Mouse (Mus musculus): ENCODE data around the gene Glud1.
"Not testable (repeated sequence)": the region's sequence is repeated elsewhere in the genome, so short reads cannot be mapped to it uniquely, and the experiment has no call there.

Gene Glud1

DNA sequence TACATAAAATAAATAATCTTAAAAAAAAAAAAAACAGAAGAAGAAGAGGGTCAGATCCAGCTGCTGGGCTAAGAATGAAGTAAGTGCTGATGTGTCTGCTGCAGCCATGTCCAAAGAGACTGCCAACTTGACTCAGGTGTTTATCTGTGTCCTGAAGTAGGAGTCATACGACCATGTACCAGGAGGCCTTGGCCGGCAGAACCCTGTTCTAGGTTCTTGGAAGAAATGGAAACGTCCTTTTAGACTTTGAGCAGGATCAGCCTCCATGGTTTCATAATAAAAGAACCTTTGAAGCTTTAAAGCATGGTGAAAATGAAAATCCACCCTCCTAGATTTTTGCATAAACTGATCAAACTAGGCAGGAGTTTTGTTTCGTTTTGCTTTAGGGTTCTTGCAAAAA, 43.9 kb downstream of the Glud1 start:
- DNase-seq (ENCODE audit: low spot score): no peak

DNA sequence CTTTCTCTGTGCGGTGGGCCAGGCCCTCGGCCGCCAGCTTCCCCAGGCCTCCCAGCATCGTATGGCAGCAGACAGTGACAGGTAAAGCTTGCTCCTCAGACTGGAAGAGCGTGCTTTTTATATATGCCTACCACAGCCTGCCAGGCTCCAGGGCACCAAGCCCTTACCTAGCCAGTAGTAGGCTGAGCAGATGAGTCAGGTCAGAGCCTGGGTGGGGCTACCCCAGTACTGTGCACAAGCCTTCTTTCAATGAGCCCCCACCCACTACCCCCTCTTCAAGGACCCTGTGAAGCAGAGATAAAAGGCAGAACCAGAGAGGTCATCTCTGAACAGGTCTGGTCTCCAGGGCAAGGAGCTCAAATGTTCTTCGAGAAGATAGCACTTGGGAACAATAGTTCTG, 44.8 kb downstream of the Glud1 start, which contains the start of gene Fam25c:
Gene Fam25c (minus strand): TSS at position 133 of the 400 bp plus-strand sequence.
- DNase-seq (ENCODE audit: low spot score): no peak

DNA sequence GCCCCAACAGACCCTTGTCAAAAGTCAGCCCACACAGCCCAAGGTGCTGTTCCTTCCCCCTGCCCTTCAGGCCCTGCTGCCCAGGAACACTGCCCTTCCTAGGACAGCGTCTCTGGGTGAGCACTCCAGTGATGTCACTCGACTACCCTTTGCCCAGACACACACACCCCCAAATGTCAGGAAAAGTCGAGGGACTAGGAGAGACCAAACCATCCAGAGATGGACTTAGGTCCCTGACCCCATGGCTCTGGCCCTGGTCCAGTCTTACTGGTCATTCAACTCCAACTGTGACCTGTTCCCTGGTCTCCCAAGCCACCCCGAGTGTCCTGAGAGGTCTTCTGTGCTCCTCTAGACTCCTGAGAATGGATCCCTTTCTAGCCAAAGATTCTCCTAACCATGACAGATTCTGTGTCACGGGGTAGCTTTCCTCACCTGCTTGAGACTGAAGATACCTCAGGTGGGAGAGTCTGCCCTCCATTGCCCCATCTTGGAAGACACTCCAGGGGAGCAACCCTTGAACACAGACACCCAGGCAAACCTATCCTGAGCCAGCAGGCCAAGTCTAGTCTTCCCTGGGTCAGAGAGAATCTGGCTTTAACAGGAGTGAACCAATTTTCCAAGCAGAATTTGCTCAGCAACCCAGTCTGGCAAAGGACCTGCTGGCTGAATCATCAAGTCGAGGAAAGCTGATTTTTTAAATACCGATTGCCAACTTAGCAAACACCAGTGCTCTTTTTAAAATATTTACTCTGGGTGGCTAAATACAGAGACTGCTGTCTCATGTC, 47.3 kb downstream of the Glud1 start:
- no peak for DNase-seq (ENCODE audit: low spot score)

DNA sequence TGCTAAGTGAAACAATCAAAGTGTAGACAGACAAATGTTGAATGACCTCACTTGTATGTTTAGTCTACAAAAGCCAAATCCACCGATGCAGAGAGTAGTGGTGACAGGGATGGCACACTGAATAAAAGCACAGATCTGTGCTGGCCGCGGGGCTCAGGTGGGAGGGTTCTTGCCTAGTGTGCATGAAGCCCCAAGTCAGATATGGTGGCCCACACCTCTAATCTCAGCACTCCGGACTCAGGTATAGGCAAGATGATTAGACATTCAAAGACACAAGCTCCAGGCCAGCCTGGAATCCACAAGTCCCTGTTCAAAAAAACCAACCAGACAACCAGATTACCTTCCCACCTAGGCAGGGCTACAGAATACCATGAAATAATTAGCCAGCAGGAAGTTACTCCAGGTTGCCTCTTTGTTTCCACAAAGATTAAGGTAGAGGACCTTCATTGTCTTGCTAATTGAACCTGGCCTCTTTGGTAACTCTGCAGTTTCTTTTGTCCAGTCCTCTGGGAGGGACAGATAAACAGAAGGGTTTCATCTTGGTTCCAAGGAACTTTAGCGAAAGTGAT, 49.2 kb downstream of the Glud1 start:
- DNase-seq (ENCODE audit: low spot score): no peak

DNA sequence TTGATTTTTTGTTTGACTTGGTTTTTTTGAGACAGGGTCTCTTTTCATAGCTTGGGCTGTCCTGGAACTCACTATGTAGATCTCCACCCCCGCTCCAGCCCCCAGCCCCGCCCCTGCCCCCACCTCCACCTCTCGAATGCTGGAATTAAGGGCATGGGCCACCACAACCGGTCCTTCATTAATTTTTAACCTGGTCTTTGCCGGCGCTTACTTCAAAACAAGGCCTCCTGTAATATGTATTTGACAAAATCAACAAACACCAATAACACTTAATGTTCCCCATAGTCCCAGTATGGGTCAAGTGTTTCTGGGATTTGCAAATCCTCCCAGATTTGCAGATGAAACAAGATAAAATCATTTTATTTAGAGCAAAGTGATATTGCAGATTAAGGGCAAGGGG, 49.7 kb downstream of the Glud1 start:
- no peak for DNase-seq (ENCODE audit: low spot score)

DNA sequence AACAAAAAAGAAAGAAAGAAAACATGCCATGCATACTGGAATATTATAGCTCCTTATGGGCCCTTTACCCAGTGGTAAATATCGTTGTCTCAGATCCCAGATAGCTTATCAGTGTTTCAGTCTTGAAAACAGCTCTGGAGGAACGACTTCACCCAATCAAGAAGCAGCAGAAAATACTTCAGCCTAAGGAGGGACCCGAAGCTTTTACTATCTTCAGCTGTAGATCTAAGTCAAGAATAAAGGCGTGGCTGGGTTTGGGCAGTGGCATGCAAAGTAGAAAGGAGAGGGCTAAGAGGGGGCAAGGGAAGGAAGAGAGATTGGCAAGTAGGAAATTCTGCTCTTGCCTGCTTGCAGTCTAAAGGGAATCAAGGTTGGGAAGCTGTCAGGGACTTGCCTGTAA, 51.6 kb downstream of the Glud1 start:
- DNase-seq (ENCODE audit: low spot score): no peak

DNA sequence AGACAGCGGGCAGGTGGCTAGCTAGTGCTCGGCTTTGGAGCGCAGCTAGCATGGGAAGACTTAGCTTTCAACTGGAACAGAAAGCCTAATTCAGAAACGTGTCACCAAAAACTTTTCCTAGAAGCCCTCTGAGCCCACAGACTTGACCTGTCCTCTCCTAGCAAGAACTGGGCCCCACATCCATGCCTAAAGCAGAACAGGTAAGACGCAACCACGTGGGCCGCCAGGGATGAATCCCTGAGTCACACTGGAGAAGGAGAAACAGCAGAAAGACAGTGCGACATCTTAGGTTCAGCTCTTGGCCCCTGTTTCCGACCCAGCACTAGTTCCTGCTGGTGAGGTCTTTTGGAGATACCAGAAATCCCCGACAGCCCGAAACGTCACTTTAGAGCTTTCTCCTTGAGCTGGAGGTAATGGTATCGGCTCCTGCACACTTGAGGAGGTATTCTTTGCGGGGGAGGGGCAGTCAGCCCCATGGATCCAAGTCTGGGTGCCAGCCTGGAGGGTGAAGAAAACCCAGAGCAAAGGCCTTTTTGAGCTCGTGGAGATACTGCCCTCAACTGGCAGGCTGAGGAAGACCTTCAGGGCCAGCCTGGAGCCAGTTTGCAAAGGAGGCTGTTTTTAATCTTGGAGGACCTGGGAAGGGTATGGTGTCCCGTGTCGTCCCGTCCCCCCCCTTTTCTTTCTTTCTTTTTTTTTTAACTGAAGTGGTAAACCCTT, 52.4 kb downstream of the Glud1 start:
- no peak for DNase-seq (ENCODE audit: low spot score)

DNA sequence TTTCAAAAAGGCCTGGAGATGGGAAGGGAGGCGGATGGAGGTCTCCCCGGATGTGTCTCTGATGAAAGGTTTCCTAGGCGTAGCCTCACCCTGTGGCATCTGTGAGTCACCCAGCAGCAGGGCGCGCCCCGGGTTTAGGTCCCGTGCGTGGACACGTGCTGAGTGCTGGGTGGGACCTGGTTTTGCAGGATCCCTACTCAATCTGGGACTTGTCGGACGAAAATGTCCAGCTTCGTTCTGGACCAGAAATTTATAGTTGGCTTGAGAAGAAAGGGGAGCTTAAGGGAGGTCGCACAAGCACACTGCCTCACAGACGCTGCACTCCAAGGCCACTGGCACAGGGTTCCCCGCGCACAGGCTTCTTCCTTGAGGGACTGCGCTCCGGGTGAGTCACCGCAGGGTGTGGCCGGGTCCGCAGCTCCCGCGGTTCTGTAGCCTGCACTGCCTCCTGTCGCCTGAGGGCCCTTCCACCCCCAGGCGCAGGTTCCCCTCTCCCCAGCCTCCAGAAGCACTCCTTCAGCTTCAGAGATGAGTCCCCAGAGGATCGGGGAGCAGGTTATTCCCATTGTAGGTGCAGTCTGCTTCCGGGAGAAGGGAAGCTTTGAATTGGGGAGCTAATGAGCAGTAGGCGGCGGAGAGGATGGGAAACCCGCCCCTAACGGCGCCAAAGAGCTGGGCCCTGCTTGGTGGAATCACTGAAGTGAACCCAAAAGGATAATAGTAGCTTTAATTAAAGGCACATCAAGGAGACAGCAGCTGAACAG, 53.1 kb downstream of the Glud1 start:
- DNase-seq (ENCODE audit: low spot score): no peak

DNA sequence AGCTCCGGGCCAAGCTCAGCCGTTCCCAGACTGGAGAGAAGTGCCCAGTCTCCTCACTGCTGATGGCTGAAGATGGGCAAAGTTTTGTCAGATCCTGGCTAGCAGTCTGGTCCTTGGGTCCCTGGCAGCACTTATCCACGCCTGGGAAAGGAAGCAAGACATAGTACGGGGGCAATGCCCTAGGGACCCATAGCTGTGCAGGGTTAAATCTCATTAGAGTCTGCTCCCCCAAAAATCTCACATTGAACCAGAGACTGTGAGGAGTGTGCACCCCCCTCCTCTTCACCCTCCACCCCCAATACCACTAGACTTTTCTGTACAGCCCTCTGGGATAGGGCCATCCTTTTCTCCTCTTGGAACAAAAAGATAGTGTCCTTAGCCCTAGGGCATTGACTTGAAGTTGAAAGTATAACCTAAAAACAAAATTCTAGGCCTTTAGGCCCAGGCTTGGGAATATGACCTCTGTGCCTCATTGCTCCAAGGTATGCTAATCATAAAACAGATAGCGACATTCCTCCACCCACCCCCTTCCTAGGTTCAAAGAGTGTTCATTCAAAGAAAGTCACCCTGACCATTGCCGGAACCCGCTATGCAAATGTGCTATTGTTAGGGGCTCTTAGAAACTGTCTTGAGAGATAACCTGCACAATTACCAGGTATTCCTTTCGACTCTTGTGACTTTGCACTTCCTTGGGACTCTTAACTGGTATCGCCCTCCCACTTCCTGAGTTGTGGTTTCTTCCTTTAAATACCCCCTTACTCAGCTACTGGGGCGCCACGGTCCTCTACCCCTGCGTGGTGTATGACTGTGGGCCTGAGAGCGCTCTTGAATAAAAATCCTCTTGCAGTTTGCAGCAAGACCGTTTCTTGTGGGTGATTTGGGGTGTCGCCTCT, 54.0 kb downstream of the Glud1 start:
- not testable (repeated sequence) for DNase-seq (ENCODE audit: low spot score)

DNA sequence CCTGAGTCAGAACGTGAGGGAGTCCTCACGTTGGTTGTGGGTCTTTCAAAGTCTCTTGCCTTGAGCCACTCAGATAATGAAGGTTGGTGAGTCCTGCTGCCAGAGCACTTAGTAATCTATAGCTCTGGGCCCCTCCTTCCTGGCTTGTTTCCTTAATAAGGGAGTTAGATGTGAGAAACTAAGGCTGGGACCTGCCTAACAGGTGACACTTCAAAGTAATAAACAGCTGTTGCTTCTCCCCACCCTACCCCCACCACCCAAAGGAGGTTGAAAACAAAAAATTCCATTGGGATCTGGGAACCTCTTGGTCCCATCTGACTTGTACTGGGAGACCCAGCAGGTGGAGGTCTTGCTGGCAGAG, 54.6 kb downstream of the Glud1 start:
- no peak for DNase-seq (ENCODE audit: low spot score)

DNA sequence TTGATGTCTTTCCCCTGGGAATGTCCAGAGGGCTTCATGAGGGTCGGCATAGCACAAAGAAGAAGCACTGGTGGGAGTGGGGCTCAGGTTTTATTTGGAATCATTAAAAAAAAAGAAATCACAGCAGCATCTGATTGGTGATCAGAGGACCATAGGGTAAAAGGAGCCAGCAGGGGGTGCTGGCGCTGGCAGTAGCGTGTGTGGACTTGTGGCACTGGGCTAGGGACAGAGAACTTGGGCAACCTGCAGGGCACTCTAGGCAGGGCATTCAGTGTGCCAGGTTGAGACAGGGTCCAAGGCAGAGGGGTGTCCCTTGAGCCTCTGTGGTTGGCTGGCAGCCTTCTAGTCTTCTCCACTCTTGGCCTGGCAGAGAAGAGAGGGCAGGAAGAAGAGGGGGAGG, 59.7 kb downstream of the Glud1 start:
- DNase-seq (ENCODE audit: low spot score): no peak

DNA sequence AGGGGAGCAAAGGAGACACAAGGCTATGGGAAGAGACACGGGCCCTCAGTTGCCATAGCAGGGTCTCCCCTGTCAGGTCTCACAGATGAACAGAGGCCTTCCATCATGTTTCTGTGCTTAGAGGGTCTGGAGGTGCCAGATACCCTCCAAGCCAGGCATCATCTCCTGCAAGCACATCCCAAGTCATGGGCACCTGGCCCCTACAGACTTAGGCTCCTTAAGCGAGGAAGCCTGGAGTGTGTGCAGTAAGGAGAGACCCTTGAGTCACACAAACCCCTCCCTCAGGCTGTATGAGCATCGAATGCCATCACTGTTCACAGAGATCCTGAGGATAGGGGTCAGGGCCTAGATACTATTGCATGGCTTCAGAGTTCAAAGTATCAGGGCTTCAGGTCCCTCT, 60.4 kb downstream of the Glud1 start:
- DNase-seq (ENCODE audit: low spot score): no peak

DNA sequence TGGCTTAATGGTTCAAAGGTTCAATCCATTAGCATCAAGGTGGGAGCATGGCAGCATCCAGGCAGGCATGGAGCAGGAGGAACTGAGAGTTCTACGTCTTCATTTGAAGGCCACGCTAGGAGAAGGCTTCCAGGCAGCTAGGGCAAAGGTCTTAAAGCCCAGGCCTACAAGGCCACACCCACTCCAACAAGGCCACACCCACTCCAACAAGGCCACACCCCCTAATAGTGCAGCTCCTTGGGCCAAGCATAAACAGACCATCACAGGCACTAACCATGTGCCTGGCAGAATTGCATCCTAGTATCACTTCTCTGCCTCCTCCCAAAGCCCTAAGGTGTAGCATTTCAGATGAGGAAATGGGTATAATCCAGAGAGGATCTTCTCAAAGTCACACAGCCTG, 61.2 kb downstream of the Glud1 start:
- no peak for DNase-seq (ENCODE audit: low spot score)

DNA sequence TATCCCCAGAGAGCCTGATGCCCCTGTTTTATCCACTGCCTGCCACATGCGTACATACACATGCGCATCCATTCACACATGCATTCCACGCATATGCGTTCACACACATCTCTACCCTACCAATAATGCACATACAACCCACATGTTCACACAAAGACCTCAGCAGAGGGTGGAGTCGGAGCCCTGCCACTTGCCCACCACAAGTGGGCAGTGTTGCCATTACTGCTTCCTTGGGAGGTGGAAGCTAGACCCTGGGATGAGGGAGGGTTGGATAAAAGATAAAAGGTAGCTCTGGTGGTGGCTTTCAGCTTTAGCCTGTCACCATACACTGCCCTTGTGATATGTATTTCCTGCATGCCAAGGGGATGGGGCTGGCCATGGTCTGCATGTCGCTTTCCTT, 62.1 kb downstream of the Glud1 start:
- DNase-seq (ENCODE audit: low spot score): no peak

DNA sequence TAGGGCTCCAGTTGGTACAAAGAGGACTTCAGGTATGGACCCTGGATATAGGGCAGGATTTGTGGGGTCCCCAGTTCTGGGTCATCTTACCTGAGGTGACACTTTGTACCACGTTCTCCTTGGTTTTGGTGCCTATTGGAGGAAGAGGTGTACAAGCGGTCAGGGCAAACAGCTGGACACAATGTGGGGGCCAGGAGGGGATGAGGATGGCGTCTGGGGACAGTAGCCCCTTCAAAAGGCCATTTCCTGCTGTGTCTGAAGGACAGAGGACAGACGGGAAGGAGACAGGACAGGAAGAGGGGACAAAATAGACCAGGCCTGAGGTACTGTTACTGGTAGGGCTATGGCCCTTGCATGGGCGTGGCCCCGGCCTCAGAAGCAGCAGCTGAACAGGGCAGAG, 63.1 kb downstream of the Glud1 start:
- no peak for DNase-seq (ENCODE audit: low spot score)

DNA sequence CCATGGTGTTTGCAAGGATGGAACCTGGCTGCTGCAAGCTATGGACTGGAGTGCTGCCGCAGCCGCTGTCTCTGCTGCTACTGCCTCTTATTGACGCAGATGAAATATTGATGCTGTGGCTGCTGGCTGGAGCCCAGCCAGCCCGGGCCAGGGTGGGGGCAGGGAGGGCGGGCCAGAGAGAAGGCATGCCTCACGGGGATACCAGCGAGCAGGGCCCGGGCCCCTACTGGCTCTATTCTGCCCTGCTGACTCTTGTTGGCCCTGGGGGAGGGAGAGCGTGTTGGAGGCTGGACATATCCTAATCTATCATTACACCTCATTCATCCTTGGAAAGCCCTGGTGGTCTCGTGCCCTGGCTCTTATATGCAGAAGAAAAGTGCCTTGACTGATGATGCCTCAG, 64.0 kb downstream of the Glud1 start, which contains the start of gene Sncg:
Gene Sncg (minus strand): TSS at position 213 of the 400 bp plus-strand sequence.
- no peak for DNase-seq (ENCODE audit: low spot score)

DNA sequence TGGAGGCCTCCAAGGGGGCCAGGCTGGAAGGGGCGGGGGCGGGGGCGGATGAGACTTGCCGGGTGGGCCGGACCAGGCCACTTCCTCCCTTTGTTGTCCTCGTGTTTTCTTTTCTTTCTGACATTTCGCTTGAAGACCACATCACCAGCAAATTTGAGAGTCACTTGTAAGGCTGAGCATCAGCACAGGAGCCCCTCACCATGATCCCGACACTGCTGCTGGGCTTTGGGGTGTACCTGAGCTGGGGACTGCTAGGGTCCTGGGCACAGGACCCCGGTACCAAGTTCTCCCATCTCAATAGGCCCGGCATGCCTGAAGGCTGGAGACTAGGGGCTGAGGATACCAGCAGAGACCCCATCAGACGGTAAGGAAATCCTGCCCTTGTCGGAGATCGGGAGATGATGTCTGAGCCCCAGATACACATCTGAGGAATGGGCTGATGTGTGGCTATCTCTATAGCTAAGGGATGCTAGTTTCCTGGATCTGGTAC, 64.9 kb downstream of the Glud1 start, which contains the start of gene Mmrn2:
Gene Mmrn2 (plus strand): TSS at position 51 of the 490 bp plus-strand sequence.
- DNase-seq (ENCODE audit: low spot score): no peak

DNA sequence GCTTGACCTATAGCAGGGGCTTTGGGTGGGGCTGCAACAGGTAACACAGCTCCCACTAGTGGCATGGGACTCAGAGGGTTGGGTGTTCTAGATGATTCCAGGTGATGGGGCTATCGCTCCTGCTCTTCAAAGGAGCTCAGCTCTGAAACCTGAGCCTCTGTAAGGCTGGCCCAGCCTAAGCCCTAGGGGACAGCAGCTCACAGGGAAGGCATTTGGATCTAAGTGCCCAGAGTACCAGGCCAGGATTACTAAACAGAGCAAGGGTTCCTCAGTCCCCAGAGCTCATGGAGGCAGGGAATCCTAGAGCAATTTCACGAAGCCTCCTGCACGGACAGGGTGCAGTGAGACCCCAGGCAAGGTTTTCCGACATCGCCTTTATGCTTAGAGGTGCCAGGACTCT, 65.4 kb downstream of the Glud1 start:
- DNase-seq (ENCODE audit: low spot score): no peak

DNA sequence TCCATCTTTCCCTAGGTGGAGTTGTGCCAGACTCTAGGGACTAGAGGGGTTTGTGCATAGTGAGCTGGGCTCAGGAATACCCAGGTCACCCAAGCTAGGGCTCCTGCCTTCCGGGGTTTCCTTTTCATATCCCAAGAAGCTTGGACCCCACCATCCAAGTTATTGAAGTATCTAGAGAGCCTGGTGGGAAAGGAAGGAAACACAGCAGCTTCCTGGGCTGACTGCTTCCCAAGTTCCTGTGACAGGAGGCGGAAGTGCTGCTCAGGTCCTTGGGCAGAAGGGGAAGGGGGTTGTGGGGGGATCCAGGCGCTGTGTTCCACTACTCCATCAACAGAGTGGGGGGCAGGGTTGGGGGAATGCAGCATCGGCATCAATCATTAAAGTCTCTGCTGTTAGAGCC, 66.6 kb downstream of the Glud1 start:
- DNase-seq (ENCODE audit: low spot score): no peak

DNA sequence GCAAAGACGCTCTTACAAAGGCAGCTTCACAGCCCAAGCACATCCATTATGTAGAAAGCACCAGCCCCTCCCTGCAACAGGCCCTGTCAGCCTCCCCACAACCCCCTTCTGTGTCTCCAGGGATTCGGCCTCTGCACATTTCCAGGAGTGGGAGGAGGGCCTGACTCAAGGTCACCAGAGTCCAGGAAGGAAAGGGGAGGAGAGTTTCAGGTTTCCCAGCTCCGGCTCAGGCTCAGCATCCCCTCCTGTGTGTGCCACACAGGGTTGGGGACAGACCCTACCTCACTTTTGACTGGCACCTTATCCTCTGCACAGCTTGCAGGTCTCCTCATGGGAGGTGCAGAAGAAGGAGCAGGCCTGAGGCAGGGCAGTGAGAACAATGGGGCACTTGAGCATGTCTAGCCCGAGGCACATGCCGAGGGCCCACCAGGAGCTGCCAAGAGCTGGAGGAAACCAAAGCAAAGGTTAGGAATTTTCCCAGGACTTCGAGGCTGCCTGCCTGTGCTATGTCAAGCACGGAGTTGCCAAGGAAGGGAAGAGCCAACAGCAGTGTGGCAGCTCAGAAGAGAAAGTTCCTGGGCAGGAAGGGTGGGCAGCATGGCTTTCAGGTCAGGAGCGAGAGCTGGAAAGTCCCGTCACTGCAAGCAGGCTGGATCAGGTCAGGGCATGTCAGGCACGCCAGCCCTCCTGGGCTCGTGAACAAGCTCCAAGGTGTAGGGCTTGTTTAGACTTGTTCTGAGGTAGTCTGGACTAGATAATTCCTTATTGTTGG, 68.2 kb downstream of the Glud1 start:
- no peak for DNase-seq (ENCODE audit: low spot score)

Measured in layer of hippocampus, adult 9-10 months (tissue).